Mouse (Mus musculus): Measurements from ENCODE around the gene Olfr1443. TPM values are rescaled to one million over a fixed set of nuclear protein-coding genes. Genes with fewer than 3 reads are reported as not detected.

The Olfr1443 gene
- polyA plus RNA-seq, 1 experiment from 2014 or later, result not detected

Other genes with a start within 250 kb of the Olfr1443 start
- 0.76 and 1.1 TPM in 2 replicates for gene Mpeg1, start 217.3 kb upstream of the Olfr1443 start, polyA plus RNA-seq (2016; fragmentation: Nextera tagmentation; extraction: Ambion mirVana)
- gene Dtx4, start 176.7 kb upstream of the Olfr1443 start, polyA plus RNA-seq (2016; fragmentation: Nextera tagmentation; extraction: Ambion mirVana), result 58.4 and 63.3 TPM in 2 replicates
- 13.3 and 15.7 TPM in 2 replicates for gene Fam111a, start 132.4 kb upstream of the Olfr1443 start, polyA plus RNA-seq (2016; fragmentation: Nextera tagmentation; extraction: Ambion mirVana)
- not detected in 2 replicates for gene Gm4952, start 78.1 kb upstream of the Olfr1443 start, polyA plus RNA-seq (2016; fragmentation: Nextera tagmentation; extraction: Ambion mirVana)
- gene Glyat, start 44.8 kb upstream of the Olfr1443 start, polyA plus RNA-seq (2016; fragmentation: Nextera tagmentation; extraction: Ambion mirVana), result not detected in 2 replicates
- gene Olfr1442, start 7.7 kb upstream of the Olfr1443 start, polyA plus RNA-seq (2016; fragmentation: Nextera tagmentation; extraction: Ambion mirVana), result not detected in 2 replicates
- not detected in 2 replicates for gene Keg1, start 17.7 kb downstream of the Olfr1443 start, polyA plus RNA-seq (2016; fragmentation: Nextera tagmentation; extraction: Ambion mirVana)
- gene Cntf, start 87.5 kb downstream of the Olfr1443 start, polyA plus RNA-seq (2016; fragmentation: Nextera tagmentation; extraction: Ambion mirVana), result 1.5 and 1.6 TPM in 2 replicates
- gene Zfp91, start 118.0 kb downstream of the Olfr1443 start, polyA plus RNA-seq (2016; fragmentation: Nextera tagmentation; extraction: Ambion mirVana), result 19.3 and 19.9 TPM in 2 replicates
- 1.3 and 1.4 TPM in 2 replicates for gene Lpxn, start 118.1 kb downstream of the Olfr1443 start, polyA plus RNA-seq (2016; fragmentation: Nextera tagmentation; extraction: Ambion mirVana)
- gene Gm5244, start 168.6 kb downstream of the Olfr1443 start, polyA plus RNA-seq (2016; fragmentation: Nextera tagmentation; extraction: Ambion mirVana), result not detected in 2 replicates
- gene Olfr1444, start 179.2 kb downstream of the Olfr1443 start, polyA plus RNA-seq (2016; fragmentation: Nextera tagmentation; extraction: Ambion mirVana), result not detected in 2 replicates
- gene Olfr1445, start 205.7 kb downstream of the Olfr1443 start, polyA plus RNA-seq (2016; fragmentation: Nextera tagmentation; extraction: Ambion mirVana), result not detected in 2 replicates
- gene Olfr1446, start 215.4 kb downstream of the Olfr1443 start, polyA plus RNA-seq (2016; fragmentation: Nextera tagmentation; extraction: Ambion mirVana), result not detected in 2 replicates
- gene Olfr1447, start 225.6 kb downstream of the Olfr1443 start, polyA plus RNA-seq (2016; fragmentation: Nextera tagmentation; extraction: Ambion mirVana), result not detected in 2 replicates
- gene Olfr1448, start 246.3 kb downstream of the Olfr1443 start, polyA plus RNA-seq (2016; fragmentation: Nextera tagmentation; extraction: Ambion mirVana), result not detected in 2 replicates